Mouse (Mus musculus) neural tube, embryonic 15.5 days (tissue): Measurements from ENCODE around the gene Rufy3. TPM values are rescaled to one million over a fixed set of nuclear protein-coding genes. Genes with fewer than 3 reads are reported as not detected.

Experiments
- ATAC-seq: fragments of 200-750 bp; cut with Nextera tagmentation; 2 replicates; pipeline ENCODE4 v1.8.0; 2017; ENCODE audit warnings: mild to moderate bottlenecking, moderate TSS enrichment, moderate library complexity; ENCODE audit not compliant: low FRiP score
- H3K27ac ChIP-seq: fragments of 300-500 bp; sonication (generic); replicated peaks from 2 replicates; pipeline ENCODE4 v1.5.1; 2015; ENCODE audit warnings: mild to moderate bottlenecking, inconsistent platforms
- H3K27me3 ChIP-seq: fragments of 300-500 bp; sonication (generic); replicated peaks from 2 replicates; pipeline ENCODE4 v1.6.1; 2015; ENCODE audit warnings: inconsistent platforms
- H3K36me3 ChIP-seq: fragments of 300-500 bp; sonication (generic); 2 replicates; pipeline ENCODE4 v1.6.1; 2015; ENCODE audit warnings: inconsistent platforms
- H3K4me1 ChIP-seq: fragments of 300-500 bp; sonication (generic); 2 replicates; pipeline ENCODE4 v1.6.1; 2015; ENCODE audit warnings: inconsistent platforms
- H3K4me2 ChIP-seq: fragments of 300-500 bp; sonication (generic); 2 replicates; pipeline ENCODE4 v1.6.1; 2015; ENCODE audit warnings: inconsistent platforms, mild to moderate bottlenecking, moderate library complexity
- H3K4me3 ChIP-seq: fragments of 300-500 bp; sonication (generic); replicated peaks from 2 replicates; pipeline ENCODE4 v1.5.1; 2015; ENCODE audit warnings: mild to moderate bottlenecking, inconsistent platforms
- H3K9ac ChIP-seq: fragments of 300-500 bp; sonication (generic); replicated peaks from 2 replicates; pipeline ENCODE4 v1.6.1; 2015; ENCODE audit warnings: mild to moderate bottlenecking, inconsistent platforms
- H3K9me3 ChIP-seq: fragments of 300-500 bp; sonication (generic); replicated peaks from 2 replicates; pipeline ENCODE4 v1.6.1; 2016; ENCODE audit warnings: inconsistent platforms
- WGBS: fragments of 180-500 bp; shearing (Covaris S2); methylation state at CpG from one replicate; pipeline ENCODE4 v1.1.7; 2015; ENCODE audit warnings: mixed read lengths; 5-methylcytosine and 5-hydroxymethylcytosine counted together
- polyA plus RNA-seq: library from polyadenylated mRNA; unstranded; fragments of >200 nt; fragmentation: Nextera tagmentation; extraction: Ambion mirVana; gene quantifications from 2 replicates; pipeline ENCODE4 v1.2.1, GENCODE M21; 2015

Rufy3 gene
- polyA plus RNA-seq, 1 experiment from 2014 or later = 259 TPM

DNA sequence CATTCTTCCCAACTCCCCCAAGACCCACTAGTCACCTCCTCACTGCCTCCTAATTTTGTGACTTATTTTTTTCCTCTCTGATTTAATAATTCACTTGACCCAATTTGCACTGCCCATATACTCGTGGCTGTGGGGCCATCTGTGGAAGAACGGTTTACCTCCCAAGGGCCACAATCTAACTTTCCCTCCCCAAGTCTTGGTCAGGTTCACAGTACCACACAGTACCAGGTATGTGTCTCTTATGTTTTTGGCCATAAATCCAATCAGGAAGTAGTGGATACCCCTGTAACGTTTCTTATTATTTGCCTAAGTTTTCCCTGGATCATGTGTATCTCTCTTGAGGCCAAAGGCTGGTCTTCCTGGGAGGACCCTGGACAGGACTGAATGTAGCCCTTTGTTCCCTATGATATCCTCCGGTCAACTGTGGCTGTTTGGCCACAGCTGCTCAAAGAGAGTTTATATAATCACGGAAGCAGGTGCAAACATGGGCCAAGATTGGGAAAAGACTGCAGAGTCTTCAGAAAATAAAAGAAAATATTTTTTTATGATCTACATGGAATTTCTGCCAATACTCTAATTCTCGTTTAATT is 126.8 kb downstream of the Rufy3 start:
- 87% methylated on average over 6 of the region's 6 CpGs for WGBS
- H3K27ac ChIP-seq = no peak overlapping the region
- ATAC-seq = no peak
- H3K9me3 ChIP-seq = no peaks in the 10 kb centered on the region
- H3K4me3 ChIP-seq = no peak overlapping the region
- H3K9ac ChIP-seq = no peak overlapping the region
- H3K4me2 ChIP-seq = no peak overlapping the region
- no peaks in the 10 kb centered on the region for H3K4me1 ChIP-seq
- no peaks in the 10 kb centered on the region for H3K36me3 ChIP-seq
- no peaks in the 10 kb centered on the region for H3K27me3 ChIP-seq

DNA sequence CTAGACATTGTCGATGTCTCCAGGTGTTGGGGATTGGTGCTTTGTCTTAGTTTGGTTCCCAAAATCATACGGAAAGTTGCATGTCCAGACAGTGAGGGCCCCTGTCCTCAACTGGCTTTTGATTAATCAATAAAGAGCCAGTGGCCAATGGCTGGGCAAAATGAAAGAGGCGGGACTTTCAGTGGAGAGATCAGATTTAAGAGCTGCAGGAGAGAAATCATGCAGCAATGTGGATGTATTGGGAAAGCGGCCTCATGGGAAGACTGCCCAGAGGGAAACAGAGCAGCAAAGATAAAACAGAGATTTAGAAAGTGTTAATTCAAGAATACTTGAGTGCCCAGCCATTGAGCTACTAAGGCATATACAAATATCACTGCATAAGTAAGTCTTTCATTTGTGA is 127.7 kb downstream of the Rufy3 start:
- Histone ChIP-seq H3K36me3 (no peaks in the 10 kb centered on the region), H3K27ac (no peak overlapping the region), H3K9me3 (no peaks in the 10 kb centered on the region), H3K9ac (no peak overlapping the region), H3K4me2 (no peak overlapping the region), H3K27me3 (no peaks in the 10 kb centered on the region), H3K4me3 (no peak overlapping the region), H3K4me1 (no peaks in the 10 kb centered on the region)
- no peak for ATAC-seq
- 95% methylated on average over 4 of the region's 4 CpGs for WGBS

DNA sequence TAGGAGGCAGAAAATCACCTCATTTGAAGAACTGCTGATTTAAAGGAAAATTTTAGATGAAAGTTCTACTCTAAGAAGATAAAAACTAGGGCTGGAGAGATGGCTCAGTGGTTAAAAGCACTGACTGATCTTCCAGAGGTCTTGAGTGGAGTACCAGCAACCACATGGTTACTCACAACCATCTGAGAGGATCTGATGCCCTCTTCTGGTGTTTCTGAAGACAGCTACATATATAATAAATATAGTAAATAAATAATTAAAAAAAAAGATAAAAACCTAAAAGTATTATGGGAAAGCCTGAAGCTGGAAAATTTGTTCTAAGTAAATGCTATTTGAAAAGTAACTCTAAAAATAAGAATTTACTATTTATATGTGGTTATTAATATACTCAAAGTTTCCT is 128.2 kb downstream of the Rufy3 start:
- Histone ChIP-seq H3K27me3 (no peaks in the 10 kb centered on the region), H3K4me1 (no peaks in the 10 kb centered on the region), H3K9ac (no peak overlapping the region), H3K36me3 (no peaks in the 10 kb centered on the region), H3K9me3 (no peaks in the 10 kb centered on the region), H3K4me2 (no peak overlapping the region), H3K27ac (no peak overlapping the region), H3K4me3 (no peak overlapping the region)
- ATAC-seq = no peak

DNA sequence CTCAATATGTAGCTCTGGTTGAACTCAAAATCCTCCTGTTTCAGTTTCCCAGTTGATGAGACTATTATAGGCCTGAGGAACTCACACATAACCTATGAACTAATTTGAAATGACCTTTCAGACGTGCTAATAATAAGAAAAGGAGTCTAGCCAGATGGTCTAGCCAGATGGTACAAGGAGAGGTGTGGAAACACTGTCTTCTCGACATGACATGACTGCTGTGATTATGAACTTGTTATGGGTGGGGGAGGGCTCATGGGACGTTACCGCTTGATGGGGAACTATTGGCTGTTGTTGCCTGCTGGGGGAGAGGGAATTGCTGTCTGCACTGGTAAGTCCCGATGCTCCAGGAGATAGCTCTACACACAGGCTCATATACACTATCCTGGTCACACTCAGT is 132.5 kb downstream of the Rufy3 start:
- no peak overlapping the region for H3K4me3 ChIP-seq
- no peak overlapping the region for H3K4me2 ChIP-seq
- no peaks in the 10 kb centered on the region for H3K36me3 ChIP-seq
- 73% methylated on average over 5 of the region's 5 CpGs for WGBS
- H3K4me1 ChIP-seq = no peaks in the 10 kb centered on the region
- no peak for ATAC-seq
- no peak overlapping the region for H3K9ac ChIP-seq
- H3K27me3 ChIP-seq = no peaks in the 10 kb centered on the region
- H3K27ac ChIP-seq = no peak overlapping the region
- no peaks in the 10 kb centered on the region for H3K9me3 ChIP-seq

DNA sequence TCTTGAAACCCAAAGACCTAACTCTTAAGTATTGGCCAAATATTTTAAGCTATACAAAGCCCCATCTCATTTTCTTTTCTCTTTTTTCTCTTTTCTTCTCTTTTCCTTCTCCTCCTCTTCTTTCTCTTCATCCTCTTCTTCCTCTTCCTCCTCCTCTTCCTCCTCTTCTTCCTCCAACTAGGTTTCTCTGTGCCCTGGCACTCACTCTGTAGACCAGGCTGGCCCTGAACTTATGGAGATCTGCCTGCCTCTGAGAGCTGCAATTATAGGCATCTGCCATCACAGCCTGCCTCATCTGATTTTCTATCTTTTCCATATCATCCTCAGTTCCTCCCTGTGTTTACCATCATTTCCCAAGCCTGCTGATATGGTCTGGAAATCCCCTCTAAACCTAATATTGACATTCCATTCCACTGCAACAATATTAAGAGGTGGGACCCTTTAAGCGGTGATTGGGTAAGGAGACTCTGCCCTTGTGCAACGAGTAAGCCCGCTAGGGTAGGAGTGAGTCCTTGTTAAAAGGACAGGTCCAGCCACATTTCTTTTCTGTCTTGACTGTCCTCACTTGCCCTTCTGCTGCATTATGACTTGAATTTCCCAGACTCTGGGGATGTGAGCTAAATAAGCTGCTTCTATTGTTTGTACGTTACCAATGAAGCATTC is 134.5 kb downstream of the Rufy3 start:
- Histone ChIP-seq H3K9me3 (no peaks in the 10 kb centered on the region), H3K36me3 (no peaks in the 10 kb centered on the region), H3K4me2 (no peak overlapping the region), H3K9ac (no peak overlapping the region), H3K27ac (no peak overlapping the region), H3K4me3 (no peak overlapping the region), H3K4me1 (no peaks in the 10 kb centered on the region), H3K27me3 (no peaks in the 10 kb centered on the region)
- 73% methylated on average over 4 of the region's 4 CpGs for WGBS
- no peak for ATAC-seq

Other genes starting within 250 kb of the Rufy3 start
- not detected in 2 replicates for gene Prol1, start 247.7 kb upstream of the Rufy3 start, polyA plus RNA-seq
- gene Amtn, start 188.9 kb upstream of the Rufy3 start, polyA plus RNA-seq = not detected in 2 replicates
- not detected in 2 replicates for gene Ambn, start 109.0 kb upstream of the Rufy3 start, polyA plus RNA-seq
- not detected in 2 replicates for gene Enam, start 77.1 kb upstream of the Rufy3 start, polyA plus RNA-seq
- gene Jchain, start 37.1 kb upstream of the Rufy3 start, polyA plus RNA-seq = 0.26 and 0.33 TPM in 2 replicates
- 44.4 and 58.6 TPM in 2 replicates for gene Utp3, start 10.6 kb upstream of the Rufy3 start, polyA plus RNA-seq
- gene Grsf1, start 111.1 kb downstream of the Rufy3 start, polyA plus RNA-seq = 53.1 and 53.4 TPM in 2 replicates
- 7.8 and 8.3 TPM in 2 replicates for gene Mob1b, start 155.8 kb downstream of the Rufy3 start, polyA plus RNA-seq
- 41.8 and 50.2 TPM in 2 replicates for gene Dck, start 200.0 kb downstream of the Rufy3 start, polyA plus RNA-seq